Mouse (Mus musculus) lung, postnatal 25 days (tissue): ENCODE measurements around the gene Kcnj4.
A peak's percentile ranks its signal among the peaks of the same experiment; 100 is the strongest.

Experiments used
- DNase-seq: peaks from one replicate; pipeline ENCODE4 v3.0.0; 2022; ENCODE audit warnings: low spot score

Kcnj4 gene

DNA sequence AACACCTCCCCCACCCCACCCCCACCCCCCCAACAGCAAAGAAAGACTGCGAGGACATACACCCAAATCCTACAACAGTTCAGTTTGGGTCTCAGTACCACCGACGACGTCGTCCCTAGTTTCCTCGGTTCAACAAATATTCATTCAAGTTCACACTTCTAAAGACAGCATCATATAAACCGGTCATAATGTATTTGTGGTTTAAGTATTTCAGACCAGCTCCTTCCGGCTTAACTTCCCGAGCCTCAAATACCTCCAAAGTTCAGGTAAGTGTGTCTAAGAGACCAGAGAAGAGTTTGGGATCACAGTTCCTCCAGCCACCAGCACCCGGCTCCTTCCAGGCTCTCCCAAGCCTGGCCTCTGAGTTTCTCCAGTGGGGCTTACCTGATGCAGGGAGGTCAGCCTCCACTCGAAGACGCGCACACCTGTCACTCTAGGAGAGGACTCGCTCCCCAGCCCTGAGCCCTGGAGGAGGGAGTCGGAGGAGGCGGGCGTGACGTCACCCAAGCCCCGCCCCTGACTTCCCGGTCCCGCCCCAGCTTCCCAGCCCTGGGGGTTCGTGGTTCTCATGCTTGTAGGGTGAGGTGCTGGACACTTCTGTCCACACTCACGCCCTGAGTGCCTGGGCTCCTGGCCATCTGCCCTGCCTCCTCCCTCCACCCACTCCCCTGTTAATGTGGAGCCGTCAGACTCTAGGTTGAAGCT, 49.8 kb downstream of the Kcnj4 start, which contains the start of gene Csnk1e:
Gene Csnk1e, minus strand, starts transcription at position 461 of the 705 bp plus-strand sequence.
- peak; percentile 81 for DNase-seq

DNA sequence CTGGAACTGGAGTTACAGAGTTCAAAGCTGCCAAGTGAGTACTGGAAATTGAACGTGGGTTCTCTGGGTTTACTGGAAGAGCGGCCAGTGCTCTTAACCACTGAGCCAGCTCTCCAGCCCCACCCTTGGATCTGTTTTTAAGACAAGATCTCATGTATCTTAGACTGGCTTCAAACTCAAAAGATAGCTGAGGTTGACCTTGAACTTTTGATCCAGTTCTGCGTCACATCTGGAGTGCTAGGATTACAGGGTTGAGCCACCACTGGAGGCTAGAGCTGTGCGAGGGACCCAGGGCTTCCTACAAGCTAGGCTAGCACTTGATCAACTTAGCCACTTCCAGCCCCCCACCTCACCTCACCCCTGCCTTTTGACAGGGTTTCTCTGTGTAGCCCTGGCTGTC, 51.2 kb downstream of the Kcnj4 start:
- no peak for DNase-seq

DNA sequence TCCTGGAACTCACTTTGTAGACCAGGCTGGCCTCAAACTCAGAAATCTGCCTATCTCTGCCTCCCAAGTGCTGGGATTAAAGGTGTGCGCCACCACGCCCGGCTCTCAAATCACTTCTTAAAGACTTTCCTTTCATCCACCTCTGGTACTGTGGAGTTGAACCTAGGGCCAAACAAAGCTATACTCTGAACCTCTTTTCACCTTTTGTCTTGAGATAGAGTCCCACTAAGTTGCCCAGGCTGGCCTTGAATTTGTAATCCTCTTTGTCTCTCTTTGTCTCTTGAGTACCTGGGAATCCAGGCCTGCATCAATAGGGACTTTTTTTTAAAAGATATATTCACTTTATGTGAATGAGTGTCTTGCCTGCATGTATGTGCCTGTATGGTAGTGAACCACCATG, 57.0 kb downstream of the Kcnj4 start:
- no peak for DNase-seq

DNA sequence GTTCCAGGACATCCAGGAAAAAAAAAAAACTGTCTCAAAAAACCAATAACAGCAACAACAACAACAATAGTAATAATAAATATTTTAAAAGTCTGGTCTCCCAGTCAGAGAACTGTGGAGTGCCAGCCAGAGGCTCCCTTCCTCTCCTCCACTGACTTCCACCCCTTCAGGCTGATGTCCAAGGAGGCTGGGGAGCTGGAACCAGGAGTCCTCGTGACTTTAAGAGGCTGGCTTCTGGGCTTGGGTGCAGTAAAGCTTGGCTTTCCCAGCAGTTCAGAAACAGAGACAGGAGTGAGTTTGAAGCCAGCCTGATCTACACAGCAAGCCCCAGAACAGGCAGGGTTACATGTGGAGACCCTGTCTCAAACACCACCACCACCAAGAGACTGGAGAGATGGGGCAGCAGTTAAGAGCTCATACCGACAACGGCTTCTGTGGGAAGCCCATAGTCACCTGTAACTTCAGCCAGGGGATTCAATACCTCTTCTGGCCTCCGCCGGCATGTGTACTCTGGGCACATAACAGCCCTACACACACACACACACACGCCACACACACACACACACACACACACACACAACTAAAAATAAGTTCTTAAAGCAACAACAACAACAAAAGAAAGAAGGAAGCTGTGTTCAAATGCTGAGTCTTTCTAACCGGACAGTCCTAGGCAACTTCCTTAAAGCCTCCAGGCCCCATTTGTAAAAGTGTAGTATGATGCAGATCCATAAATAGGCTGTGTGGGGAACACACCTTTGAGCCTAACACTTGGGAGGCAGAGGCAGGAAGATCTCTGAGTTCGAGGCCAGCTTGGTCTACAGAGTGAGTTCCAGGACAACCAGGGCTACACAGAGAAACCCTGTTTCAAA, 59.0 kb downstream of the Kcnj4 start:
- DNase-seq, result no peak

DNA sequence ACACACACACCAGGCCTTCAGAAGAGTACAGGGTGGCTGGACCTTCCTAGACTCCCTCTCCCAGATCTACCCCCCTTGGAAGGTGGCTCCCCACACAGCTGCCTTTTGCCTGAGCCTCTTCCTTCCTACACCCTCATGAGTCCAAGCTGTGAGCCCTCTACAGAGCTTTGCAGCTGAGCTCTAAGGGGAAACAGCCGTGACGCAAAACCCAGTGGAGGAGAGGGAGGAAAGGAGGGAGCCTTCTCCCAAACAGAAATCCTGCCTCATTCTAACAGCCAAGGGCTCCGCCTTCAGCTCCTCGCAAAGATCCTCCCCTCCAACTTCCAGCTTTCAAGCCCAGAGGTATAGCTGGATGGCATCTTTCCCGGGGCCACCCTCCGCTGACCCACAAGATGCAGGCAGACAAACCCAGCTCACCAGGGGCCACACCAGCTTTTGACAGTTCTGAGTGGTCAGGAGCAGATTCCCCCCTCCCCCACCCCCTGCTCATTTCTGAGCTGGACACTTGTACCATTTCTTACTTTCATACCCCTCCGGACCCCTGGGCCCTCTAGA, 61.1 kb downstream of the Kcnj4 start:
- no peak for DNase-seq

DNA sequence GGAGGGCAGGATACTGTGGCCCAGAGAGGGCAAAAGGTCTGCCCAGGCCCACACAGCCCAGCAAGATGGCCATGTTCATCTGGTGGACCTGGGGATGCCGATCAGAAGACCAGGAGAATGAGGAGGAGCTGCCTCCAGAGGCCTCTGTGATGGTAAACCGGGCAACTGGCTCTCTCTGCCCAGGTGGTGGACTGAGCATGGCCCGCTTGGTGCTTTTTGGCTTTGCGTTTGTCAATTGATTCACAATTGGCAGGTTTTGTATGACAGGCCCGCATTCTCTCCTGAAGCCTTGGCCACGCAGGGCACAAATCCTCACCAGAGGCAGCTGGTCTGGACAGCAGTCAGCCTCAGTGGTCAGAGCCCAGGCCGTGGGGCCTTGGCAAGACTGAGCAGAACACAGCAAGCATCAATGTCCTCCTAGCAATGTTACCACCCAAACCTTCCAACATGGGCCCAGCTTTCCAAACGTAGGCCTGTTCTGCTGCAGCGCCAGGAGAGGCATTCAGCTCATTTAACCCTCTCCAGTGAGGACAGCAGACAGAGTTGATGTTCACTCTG, 62.0 kb downstream of the Kcnj4 start:
- no peak for DNase-seq

DNA sequence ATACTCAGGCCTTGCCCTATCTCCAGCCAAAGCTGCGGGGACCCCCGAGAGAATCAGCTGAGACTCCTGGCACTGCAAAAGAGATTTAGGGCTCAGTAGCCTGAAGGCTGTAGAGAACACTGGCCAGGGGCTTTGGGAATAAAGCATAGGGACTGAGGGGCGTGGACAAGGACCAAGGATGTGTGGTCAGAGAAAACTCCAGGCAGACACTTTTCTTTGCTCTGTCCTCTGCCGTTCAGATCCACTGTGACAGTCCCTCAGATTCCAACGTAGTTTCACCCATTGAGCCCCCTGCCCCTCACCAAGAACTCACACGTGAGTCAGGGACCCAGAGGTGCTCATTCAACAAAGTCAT, 62.8 kb downstream of the Kcnj4 start:
- no peak for DNase-seq

DNA sequence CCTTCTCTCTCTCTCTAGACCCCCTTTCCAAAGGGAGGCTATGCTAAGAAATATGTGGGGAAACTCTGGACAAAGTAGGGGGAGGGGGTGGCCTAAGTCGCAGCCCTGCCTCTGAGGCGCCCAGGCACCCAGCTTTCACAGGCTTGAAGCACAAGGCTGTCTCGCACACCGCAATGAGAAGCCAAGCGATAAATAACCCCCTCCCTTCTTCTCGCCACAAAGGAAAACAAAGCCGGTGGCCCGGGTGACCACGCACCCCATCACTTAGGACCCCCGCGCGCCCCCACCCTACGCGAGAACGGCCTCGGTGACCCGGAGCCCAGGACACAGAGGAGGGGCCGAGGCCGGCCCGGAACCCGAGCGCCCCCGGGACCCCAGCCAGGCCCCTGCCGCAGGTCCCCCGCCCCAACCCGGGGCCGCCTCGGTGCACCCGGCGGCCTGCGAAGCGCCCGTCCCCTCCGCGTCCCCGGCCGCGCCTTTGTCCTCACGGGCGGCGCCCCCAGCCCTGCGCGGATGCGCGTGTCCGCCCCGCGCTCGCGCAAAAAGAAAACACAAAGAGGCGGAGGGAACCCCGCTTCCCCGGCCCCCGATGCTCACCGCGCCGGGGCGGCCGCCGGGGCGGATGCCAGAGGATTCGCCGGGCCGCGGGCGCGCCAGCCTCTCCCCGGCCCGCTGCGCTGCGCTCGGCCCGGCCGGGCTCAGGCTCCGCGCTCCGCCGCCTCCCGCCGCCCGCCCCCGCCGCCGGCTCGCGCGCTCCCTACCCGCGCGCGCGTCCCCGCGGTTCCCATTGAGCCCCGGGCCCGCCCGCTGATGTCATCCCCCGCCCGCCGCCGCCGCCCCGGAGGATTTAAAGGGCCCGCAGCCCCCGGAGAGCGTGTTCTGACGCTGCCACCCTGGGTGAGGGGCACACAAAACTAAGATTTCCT, 63.4 kb downstream of the Kcnj4 start:
- DNase-seq, result peak; percentile 82

DNA sequence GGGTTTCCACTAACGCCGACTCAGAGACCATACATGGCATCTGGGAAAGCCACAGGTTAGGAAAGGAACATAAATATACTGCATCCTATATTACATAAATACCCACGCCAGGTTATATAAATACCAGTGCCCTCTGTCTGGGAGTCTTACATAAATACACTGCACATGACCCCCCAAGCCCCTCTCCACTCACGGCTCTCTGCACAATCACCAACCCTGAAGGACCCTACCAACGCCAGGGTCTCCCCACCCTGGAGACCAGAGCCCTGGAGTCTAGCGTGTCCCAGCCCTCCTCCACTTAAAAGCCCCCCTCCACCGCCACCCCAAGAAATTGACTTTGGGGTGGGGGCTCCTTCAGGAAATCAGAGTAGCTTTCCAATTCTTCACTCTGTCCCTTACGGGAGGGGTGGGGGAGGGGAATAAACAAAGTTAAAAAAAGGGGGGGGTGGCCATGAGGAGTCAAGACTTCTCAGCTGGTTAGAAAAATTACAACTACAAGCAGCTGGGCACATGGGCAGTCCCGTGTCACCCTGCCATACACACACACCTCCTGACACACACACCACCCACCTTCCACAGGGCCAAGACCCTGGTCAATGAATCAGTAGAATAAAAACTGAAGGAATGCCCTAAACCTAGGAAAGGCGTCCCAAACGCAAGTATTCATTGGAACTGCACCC, 64.2 kb downstream of the Kcnj4 start:
- peak; percentile 38 for DNase-seq

DNA sequence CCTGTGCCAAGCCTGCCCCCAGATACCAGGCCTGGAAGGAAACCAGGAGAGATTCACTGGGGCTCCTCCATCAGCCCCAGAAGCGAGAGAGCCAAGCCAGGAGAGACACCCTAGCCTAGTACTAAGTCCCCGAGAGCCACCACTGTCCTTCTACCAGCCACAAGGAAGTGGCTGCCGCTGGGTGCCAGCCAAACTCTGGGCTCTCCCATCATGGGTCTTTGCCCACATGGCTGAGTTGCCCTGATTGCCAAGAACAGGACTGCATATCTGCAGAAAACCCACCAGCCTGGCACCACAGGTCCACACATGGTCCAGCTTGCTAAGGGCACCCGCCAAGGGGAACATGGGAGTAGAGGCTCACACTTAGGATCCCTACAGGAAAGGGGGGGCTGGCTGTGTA, 64.8 kb downstream of the Kcnj4 start:
- DNase-seq, result peak; percentile 55

DNA sequence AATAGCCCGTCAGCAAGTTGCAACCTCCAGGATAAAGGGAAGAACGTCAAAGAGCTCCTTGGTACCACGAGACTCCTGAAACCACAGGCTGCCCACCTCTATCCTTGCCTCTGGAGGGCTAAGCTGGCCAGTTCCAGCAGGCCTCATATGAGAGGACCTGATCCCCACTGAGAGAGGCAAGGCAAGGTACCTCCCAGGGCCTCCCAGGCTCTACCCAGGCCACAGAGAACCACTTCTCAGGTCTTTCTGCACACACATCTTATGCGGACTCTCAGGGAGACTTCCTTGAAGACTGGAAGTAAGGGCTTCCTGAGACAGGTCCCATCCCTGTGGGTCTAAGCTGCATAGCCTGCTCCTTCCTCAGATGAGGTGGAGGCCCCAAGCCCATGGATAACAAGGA, 65.7 kb downstream of the Kcnj4 start:
- DNase-seq, result no peak

DNA sequence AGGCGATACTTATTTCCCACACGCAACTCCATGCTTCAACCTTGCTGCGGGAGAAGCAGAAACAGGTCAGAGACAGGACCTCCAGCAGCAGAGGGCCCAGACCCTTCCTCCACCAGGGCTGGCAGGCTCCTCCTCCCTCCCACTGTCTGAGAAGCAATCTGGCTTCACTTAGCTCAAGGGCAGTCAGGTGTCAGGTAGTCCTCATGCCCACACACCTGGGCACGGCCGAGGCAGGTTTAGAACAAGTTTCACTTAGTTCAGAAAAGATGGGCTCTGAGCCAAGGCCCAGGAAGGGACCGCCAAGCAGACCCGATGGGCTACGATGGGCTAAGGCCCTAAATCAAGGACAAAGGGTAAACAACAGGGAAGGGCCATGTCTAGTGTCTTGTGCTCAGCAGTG, 66.2 kb downstream of the Kcnj4 start:
- DNase-seq, result no peak

DNA sequence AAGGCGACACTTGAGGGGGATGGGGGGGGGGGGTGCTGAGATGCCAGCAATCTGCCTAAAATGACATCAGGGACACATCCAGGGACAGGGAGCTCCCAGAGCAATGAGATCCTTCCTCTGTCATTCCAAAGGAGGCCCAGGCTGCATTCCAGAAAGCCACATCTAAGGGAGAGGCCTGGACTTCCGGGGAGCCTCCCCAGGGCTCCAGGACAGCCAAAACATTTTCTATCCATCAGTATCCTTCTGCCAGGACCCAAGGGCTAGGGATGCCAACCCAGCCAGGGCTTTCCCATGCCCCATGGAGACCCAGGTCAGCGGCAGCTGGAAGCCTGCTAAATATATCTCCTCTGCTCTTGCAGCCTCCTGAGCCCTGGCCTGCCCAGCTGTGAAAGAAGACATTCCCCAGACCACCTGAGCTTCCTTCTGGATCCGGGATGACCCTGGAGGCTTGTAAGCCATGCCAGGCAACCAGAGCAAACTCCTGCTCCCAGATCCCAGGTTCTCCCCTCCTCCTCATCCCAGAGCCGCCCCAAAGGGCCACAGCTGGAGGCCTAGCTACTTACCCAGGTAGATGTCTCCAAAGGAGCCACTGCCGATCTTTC, 66.7 kb downstream of the Kcnj4 start:
- DNase-seq, result peak; percentile 41

DNA sequence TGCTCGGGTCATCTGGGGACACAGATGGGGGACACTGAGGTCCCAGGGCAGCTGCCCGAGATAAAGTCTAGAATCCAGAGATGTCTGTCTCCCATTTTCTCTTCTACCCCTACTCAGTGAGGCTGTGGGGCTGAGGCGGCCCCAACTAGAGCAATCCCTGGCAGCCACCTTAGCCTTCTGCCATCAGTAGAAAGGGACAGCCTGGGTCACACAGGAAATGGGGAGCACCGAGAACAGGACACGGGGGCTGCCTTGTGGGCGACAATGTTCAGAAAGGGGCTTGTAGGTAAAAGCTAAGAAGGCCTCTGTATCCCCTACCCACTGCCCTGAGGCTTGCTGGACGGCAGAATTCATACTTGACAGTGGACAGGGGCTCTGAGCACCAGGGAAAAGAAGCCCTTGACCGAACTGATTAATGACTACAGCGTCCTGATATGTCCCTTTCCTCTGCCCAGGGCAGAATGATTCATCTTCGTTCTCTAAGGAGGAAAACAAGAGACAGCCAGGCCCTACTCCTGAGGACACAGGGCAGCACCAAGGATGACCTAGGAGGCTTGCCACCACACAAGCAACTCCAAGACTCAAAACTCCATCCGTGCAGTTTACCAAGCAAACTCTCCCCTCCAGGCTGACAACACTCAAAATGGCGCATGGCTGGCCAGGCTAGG, 67.4 kb downstream of the Kcnj4 start:
- no peak for DNase-seq

DNA sequence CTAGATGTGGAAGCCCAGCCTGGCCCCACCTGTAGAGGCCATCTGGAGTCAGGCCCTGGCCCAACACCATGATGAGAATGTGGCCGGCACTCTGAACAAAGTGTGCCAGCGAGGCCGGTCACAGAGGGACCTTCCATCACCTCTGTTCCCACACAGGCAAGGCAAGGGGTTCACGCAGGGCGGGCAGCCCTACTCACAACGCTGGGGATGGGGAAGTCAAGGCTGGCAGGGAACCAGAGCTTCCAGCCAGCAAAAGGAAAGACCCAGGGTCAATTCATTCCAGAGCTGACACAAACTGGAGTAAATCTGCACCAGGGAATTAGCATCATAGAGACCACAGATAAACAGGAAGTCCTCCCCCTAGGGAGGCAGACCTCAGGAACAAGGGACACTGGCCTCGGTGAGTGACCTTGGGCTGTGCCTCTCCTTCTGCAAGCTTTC, 68.5 kb downstream of the Kcnj4 start:
- peak; percentile 33 for DNase-seq

DNA sequence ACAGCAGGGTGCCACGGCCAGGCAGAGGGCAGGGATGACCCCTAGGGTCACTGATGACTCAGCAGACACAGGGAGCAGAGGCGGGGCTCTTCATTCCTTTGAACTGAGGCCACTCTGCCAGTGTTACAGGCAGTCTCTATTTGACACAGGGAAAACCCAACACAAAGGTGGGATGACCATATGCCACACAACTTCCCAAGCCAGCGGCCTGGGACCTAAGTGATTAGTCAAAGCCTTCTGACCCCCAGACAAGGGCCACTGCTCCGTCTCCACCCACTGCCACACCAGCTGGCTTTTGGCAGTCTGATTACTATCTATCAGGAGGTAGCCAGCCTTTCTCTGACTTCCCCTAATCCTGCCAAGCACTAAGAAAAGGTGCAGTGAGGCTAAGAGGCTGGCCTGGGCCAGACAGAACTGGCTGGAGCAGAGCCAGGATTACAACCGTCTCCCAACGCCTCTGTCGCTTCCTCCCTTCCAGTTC, 69.8 kb downstream of the Kcnj4 start:
- DNase-seq, result peak; percentile 34
